Mouse (Mus musculus): Measurements from ENCODE around the gene Gnl1. TPM values are rescaled to one million over a fixed set of nuclear protein-coding genes. Genes with fewer than 3 reads are reported as not detected.
"Not testable (repeated sequence)": the region's sequence is repeated elsewhere in the genome, so short reads cannot be mapped to it uniquely, and the experiment has no call there.

Gnl1 gene
- total RNA-seq, 2 experiments from 2014 or later, result 186 TPM

DNA sequence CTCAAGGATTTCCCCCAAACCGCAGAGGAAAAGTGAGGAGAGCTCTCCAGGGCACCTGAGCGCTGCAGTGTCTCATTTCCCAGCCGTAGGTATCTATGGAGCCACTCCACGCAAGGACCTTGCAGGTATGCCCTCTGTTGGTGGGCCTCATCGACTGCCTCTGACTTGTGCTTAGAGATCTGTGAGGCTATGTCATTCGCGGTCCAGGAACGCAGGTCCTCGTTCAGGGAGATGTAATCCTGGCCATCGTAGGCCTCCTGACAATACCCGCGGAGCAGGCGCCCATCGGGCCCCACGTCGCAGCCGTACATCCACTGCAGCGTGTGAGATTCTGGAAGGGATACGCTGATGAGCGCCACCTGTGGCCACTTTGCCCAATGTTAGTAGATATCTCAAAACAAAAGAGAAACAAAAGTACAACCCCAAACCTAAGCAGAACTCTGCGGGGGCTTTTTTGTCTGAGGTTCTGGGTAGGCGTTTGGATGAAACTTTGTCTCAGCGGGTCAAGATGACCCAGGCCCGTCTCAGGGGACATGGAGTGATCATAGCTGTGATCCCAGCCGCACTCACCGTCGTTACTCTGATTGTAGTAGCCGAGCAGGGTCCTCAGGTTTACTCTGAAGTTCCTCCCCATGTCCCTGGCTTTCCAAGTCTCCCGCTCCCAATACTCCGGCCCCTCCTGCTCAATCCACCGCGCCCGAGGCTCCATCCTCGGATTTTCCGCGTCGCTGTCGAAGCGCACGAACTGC lies 52.1 kb downstream of the Gnl1 start:
- peak in 1 of 2 experiments; percentile 34 for DNase-seq (ENCODE audit: extremely low spot score in 1 of 2, low spot score in 2 of 2)
- intact Hi-C loops (cut with DNase I), result not testable (repeated sequence)

DNA sequence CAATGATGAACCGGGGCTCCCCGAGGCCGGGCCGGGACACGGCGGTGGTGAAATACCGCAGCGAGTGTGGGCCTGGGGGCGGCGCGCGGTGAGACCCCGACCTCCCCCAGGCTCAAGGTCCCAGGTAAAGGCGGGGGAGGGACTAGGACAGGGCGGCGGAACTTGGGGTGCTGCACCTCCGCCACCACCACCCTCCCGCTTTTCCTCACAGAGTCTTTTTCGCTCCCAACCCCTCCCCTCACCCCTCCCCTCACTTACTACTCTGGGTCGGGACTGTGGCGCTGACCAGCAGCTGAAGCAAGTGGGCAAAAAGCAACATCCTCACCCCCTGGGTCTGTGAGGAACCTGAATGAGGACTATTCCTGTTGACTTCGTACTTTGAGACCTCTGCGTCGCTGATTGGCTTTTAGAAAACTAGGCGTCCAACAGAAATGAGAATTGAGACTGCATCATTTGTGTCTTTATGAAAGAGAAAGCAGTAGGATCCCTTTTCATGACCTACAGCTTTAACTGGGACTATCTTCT lies 52.8 kb downstream of the Gnl1 start, which contains the start of gene H2-T23:
Gene H2-T23, minus strand, starts transcription at position 505 of the 525 bp plus-strand sequence.
- intact Hi-C loops (cut with DNase I); DNase-seq (ENCODE audit: extremely low spot score in 1 of 2, low spot score in 2 of 2): not testable (repeated sequence)
- peak within 1 kb of the TSS; percentile 66 for H3K4me3 ChIP-seq
- H3K27ac ChIP-seq, result peak within 1 kb of the TSS; percentile 47; the same call in 1 of the 2 replicates

More for the DNA sequence above, 52.1 kb downstream of the Gnl1 start:
- Histone ChIP-seq H3K27ac (peak overlapping the region; percentile 47; the same call in 1 of the 2 replicates), H3K4me3 (peak overlapping the region; percentile 66)
- peak; percentile 58 for TF ChIP-seq CTCF (IDR thresholded peaks at IDR 0.05)

- H3K27ac ChIP-seq; intact Hi-C loops (cut with DNase I); DNase-seq (ENCODE audit: extremely low spot score in 1 of 2, low spot score in 2 of 2); H3K4me3 ChIP-seq: not testable (repeated sequence)
Observed at GRCm38 (mm10) chr17:36034524-36034923, 54.9 kb downstream of the Gnl1 start.

- TF ChIP-seq CTCF (IDR thresholded peaks at IDR 0.05), result peak; percentile 73
- not testable (repeated sequence) for H3K27ac ChIP-seq, H3K4me3 ChIP-seq
- intact Hi-C loops (cut with DNase I), result loop anchor here (1.0 kb wide), 1 partner anchor 38 kb away; no protein-coding TSS in a partner anchor
- DNase-seq (ENCODE audit: extremely low spot score in 1 of 2, low spot score in 2 of 2), result peak in 1 of 2 experiments; percentile 54
Observed at GRCm38 (mm10) chr17:36035010-36035638, 55.5 kb downstream of the Gnl1 start.

DNA sequence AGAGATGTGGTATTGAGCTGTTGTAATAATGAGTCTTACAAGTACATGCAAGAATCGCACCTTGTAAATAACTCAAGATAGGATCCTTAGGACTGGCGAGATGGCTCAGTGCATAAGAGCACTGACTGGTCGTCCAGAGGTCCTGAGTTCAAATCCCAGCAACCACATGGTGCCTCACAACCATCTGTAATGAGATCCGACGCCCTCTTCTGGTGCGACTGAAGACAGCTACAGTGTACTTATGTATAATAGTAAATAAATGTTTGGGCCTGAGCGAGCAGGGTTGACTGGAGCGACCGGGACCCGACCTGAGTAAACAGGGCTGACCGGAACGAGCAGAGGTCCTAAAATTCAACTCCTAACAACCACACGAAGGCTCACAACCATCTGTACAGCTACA lies 56.5 kb downstream of the Gnl1 start:
- DNase-seq (ENCODE audit: extremely low spot score in 1 of 2, low spot score in 2 of 2); H3K27ac ChIP-seq; H3K4me3 ChIP-seq; intact Hi-C loops (cut with DNase I): not testable (repeated sequence)

Small RNA genes within 50 kb of the gene (microRNA-seq; reads per million reads assigned to microRNA genes)
- gene Mir877, result 312 to 429 reads per million in 2 experiments

Other genes with a start within 250 kb of the Gnl1 start
- gene Ier3, start 158.2 kb upstream of the Gnl1 start, total RNA-seq (2021), result 10 to 100 TPM; 14.7 to 17.5 TPM
- gene Flot1, start 156.6 kb upstream of the Gnl1 start, total RNA-seq (2021), result 100 to 1,000 TPM; 137 to 144 TPM
- gene Tubb5, start 141.5 kb upstream of the Gnl1 start, total RNA-seq (2021), result 100 to 1,000 TPM; 417 to 433 TPM
- 10 to 100 TPM; 14.6 to 17.8 TPM for gene Mdc1, start 138.3 kb upstream of the Gnl1 start, total RNA-seq (2021)
- 1 to 10 TPM; 2.1 to 4.1 TPM for gene Nrm, start 118.5 kb upstream of the Gnl1 start, total RNA-seq (2021)
- gene Ppp1r18, start 114.3 kb upstream of the Gnl1 start, total RNA-seq (2021), result 10 to 100 TPM in 1 of 2 experiments, 1 to 10 TPM in 1; 8.5 to 10.8 TPM
- gene Dhx16, start 100.0 kb upstream of the Gnl1 start, total RNA-seq (2021), result 10 to 100 TPM; 30.0 to 39.7 TPM
- gene 2310061I04Rik, start 82.4 kb upstream of the Gnl1 start, total RNA-seq (2021), result 10 to 100 TPM; 58.9 to 59.3 TPM
- gene Atat1, start 69.8 kb upstream of the Gnl1 start, total RNA-seq (2021), result 10 to 100 TPM; 51.8 to 63.6 TPM
- 10 to 100 TPM; 38.0 to 44.3 TPM for gene Mrps18b, start 63.5 kb upstream of the Gnl1 start, total RNA-seq (2021)
- 10 to 100 TPM; 68.8 to 70.6 TPM for gene Ppp1r10, start 63.4 kb upstream of the Gnl1 start, total RNA-seq (2021)
- 10 to 100 TPM; 70.4 to 72.6 TPM for gene Abcf1, start 10.1 kb upstream of the Gnl1 start, total RNA-seq (2021)
- 10 to 100 TPM; 40.8 to 43.9 TPM for gene Prr3, start 385 bp downstream of the Gnl1 start, total RNA-seq (2021)
- gene H2-T24, start 40.7 kb downstream of the Gnl1 start, total RNA-seq (2021), result 1 to 10 TPM; 1.1 to 2.5 TPM
- gene H2-T23, start 53.0 kb downstream of the Gnl1 start, total RNA-seq (2021), result 10 to 100 TPM; 13.6 to 17.2 TPM
- 10 to 100 TPM; 13.7 to 14.8 TPM for gene H2-T22, start 62.9 kb downstream of the Gnl1 start, total RNA-seq (2021)
- gene Gm6034, start 63.1 kb downstream of the Gnl1 start, total RNA-seq (2021), result not detected
- 1 to 10 TPM; 1.1 to 1.5 TPM for gene Gm11127, start 78.5 kb downstream of the Gnl1 start, total RNA-seq (2021)
- gene Gm19684, start 141.8 kb downstream of the Gnl1 start, total RNA-seq (2021), result not detected
- not detected for gene Gm7030, start 149.6 kb downstream of the Gnl1 start, total RNA-seq (2021)
- gene Gm8909, start 188.7 kb downstream of the Gnl1 start, total RNA-seq (2021), result not detected
- not detected for gene H2-T3, start 210.4 kb downstream of the Gnl1 start, total RNA-seq (2021)